Mouse (Mus musculus) brain, adult 2 months (tissue): Measurements from ENCODE around the gene Nfyc.

ENCODE experiments used
- DNase-seq: peaks from one replicate; pipeline ENCODE4 v3.0.0; 2011; ENCODE audit warnings: low read depth, low spot score

The Nfyc gene

GRCm38 (mm10) chr4:120716141-120716571 lies 115.2 kb downstream of the Nfyc start:
- peak; percentile 53 for DNase-seq

- DNase-seq: peak; percentile 62
Measured at GRCm38 (mm10) chr4:120713856-120714497, 117.4 kb downstream of the Nfyc start.

DNA sequence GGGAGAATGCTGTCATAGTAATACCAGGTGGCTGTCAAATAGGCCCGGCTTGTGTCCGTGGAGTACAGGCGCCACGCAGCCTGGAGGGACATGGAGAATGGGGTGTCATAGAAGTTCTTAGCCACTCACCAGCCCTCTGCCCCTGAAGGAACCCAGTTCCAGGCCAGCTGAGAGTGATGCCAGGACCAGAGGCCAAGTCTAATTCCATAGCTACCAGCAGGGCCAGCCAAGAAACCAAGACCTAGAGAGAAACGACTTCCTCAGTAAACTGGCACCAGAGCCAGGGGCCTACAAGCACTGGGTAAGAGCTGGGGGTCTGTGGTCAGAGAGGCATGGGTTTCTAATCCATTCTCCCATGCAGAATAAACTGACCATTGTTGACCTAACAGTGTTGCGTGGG lies 118.4 kb downstream of the Nfyc start:
- no peak for DNase-seq

GRCm38 (mm10) chr4:120712236-120712635 lies 119.1 kb downstream of the Nfyc start:
- DNase-seq: no peak
